Mouse (Mus musculus): Measurements from ENCODE around the gene Pxn. TPM values are rescaled to one million over a fixed set of nuclear protein-coding genes. Genes with fewer than 3 reads are reported as not detected.

The Pxn gene
- total RNA-seq, 1 experiment: 29.4 TPM

DNA sequence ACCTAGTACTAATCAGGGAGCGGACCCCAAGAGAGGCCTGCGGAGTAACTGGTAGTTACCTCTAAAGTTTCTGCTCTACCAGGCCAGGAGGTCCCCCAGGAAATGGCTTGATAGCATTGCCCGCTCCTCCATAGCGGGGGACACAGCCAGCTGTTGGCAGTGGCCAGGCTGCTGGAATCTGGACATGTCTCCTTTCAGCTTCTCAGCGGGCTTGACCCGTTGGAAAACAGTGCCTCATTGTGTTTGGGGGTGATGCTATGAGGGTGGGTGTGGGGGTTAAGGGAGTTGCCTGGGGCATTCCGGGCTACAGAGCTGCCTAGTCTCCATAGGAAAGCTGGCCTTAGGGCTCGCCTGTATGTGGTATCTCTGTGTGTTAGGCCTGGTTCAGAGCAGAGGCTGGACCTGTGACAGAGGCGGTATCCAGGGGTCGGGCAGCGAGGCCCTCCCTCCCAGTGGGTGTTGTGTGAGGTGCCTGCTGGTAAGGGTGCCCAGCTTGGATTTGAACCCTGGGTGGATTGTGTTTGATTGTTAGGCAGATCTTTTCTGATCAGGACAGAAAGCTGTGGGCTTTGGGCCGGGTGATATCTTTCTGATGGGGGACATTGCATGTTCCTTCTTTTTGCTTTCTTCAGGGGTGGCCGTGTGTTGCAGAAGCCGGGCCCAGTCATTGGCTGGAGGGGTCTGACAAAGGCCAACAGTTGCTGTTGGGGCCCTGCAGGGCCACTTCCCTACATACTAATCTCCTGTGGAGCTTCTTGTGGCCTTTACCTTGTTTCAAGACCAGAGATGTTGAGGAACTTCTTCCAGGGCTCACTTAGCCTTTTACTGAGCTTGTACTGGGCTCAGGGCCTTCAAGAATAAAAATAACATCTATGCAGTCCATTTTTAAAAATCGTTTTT is 3.6 kb downstream of the Pxn start:
- Histone ChIP-seq H3K9me3 (ENCODE audit: control insufficient read depth, insufficient read depth, low read depth, low read length) (no peaks in the 10 kb centered on the region), H3K4me3 (ENCODE audit: insufficient read depth in 1 of 2, low read depth in 1 of 2, low read length in 2 of 2, poor library complexity in 1 of 2, severe bottlenecking in 1 of 2) (peak overlapping the region; percentile 5 to 22; a peak in 3 of 4 replicates), H3K36me3 (ENCODE audit: control insufficient read depth, insufficient read depth, low read length, poor library complexity, severe bottlenecking) (no peaks in the 10 kb centered on the region), H3K9ac (ENCODE audit: insufficient read depth, low read depth, low read length, poor library complexity, severe bottlenecking) (peak overlapping the region; percentile 15), H3K4me1 (ENCODE audit: control insufficient read depth in 2 of 2, insufficient read depth in 2 of 2, low read length in 2 of 2, poor library complexity in 1 of 2) (peaks cover 11 to 26% of the 10 kb centered on the region in 2 experiments), H3K27ac (ENCODE audit: insufficient read depth, low read depth, low read length, poor library complexity, severe bottlenecking) (no peak overlapping the region)
- DNase-seq (ENCODE audit: low read depth, low spot score): no peak
- TF ChIP-seq ZC3H11A (IDR thresholded peaks at IDR 0.05; ENCODE audit: borderline replicate concordance, low read depth, low read length) (no peak), ZNF384 (IDR thresholded peaks at IDR 0.05; ENCODE audit: low read depth, low read length) (no peak), CHD2 (IDR thresholded peaks at IDR 0.05; ENCODE audit: low read depth, low read length) (no peak), HCFC1 (IDR thresholded peaks at IDR 0.05; ENCODE audit: borderline replicate concordance, insufficient read depth, low read length) (no peak), MAFK (IDR thresholded peaks at IDR 0.05; ENCODE audit: insufficient read depth, low read depth, low read length) (no peak)
- in situ Hi-C loops (cut with MboI; ENCODE audit: low sequenced_read_pairs in 2 of 2, unreplicated experiment in 2 of 2): no loop called here

DNA sequence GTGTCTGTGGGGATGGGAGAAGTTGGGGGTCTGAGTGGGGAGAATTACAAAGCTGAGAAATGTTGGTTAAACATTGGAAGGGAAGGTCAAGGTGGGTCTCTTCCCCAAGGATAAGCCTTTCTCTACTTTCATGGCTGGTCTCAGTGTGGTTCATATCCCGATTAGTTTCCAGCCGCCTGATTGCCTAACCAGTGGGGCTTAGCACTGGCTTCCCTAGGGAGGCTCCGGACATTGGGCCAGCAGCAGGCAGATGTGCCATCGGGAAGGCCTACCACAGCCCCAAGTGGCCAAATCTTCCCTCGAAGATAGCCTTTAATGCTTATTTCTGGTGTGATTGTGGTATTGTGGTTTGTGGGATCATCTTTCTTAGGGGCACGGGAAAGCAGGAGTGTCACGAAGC is 5.9 kb downstream of the Pxn start:
- in situ Hi-C loops (cut with MboI; ENCODE audit: low sequenced_read_pairs in 2 of 2, unreplicated experiment in 2 of 2): no loop called here
- no peak overlapping the region for H3K9ac ChIP-seq (ENCODE audit: insufficient read depth, low read depth, low read length, poor library complexity, severe bottlenecking)
- no peak overlapping the region for H3K4me3 ChIP-seq (ENCODE audit: insufficient read depth in 1 of 2, low read depth in 1 of 2, low read length in 2 of 2, poor library complexity in 1 of 2, severe bottlenecking in 1 of 2)
- H3K36me3 ChIP-seq (ENCODE audit: control insufficient read depth, insufficient read depth, low read length, poor library complexity, severe bottlenecking): no peaks in the 10 kb centered on the region
- no peak overlapping the region for H3K27ac ChIP-seq (ENCODE audit: insufficient read depth, low read depth, low read length, poor library complexity, severe bottlenecking)
- TF ChIP-seq ZNF384 (IDR thresholded peaks at IDR 0.05; ENCODE audit: low read depth, low read length) (no peak), CHD2 (IDR thresholded peaks at IDR 0.05; ENCODE audit: low read depth, low read length) (no peak), ZC3H11A (IDR thresholded peaks at IDR 0.05; ENCODE audit: borderline replicate concordance, low read depth, low read length) (no peak), MAFK (IDR thresholded peaks at IDR 0.05; ENCODE audit: insufficient read depth, low read depth, low read length) (no peak), HCFC1 (IDR thresholded peaks at IDR 0.05; ENCODE audit: borderline replicate concordance, insufficient read depth, low read length) (no peak)
- no peak for DNase-seq (ENCODE audit: low read depth, low spot score)
- no peaks in the 10 kb centered on the region for H3K9me3 ChIP-seq (ENCODE audit: control insufficient read depth, insufficient read depth, low read depth, low read length)
- peaks cover 14 to 23% of the 10 kb centered on the region in 2 experiments for H3K4me1 ChIP-seq (ENCODE audit: control insufficient read depth in 2 of 2, insufficient read depth in 2 of 2, low read length in 2 of 2, poor library complexity in 1 of 2)

DNA sequence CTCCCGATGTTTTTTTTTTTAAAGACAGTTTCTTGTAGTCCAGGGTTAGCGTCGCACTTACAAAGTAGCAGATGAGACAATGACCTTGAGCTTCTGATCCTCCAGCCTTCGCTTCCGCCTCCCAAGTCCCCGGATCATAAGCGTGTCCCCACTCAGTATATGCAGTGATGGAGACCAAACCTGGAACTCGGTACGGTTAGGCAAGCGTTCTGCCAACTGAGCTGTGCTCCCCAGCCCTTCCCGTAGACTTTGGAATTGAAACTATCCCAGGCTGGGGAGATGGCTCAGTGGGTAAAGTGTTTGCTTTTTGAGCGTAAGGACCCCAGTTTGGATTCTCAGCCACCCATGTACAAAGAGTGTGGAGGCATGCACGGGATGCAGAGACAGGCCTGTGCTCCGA is 6.8 kb downstream of the Pxn start:
- Histone ChIP-seq H3K9me3 (ENCODE audit: control insufficient read depth, insufficient read depth, low read depth, low read length) (no peaks in the 10 kb centered on the region), H3K36me3 (ENCODE audit: control insufficient read depth, insufficient read depth, low read length, poor library complexity, severe bottlenecking) (no peaks in the 10 kb centered on the region; the same call in 1 of the 2 replicates), H3K9ac (ENCODE audit: insufficient read depth, low read depth, low read length, poor library complexity, severe bottlenecking) (no peak overlapping the region), H3K4me3 (ENCODE audit: insufficient read depth in 1 of 2, low read depth in 1 of 2, low read length in 2 of 2, poor library complexity in 1 of 2, severe bottlenecking in 1 of 2) (no peak overlapping the region), H3K4me1 (ENCODE audit: control insufficient read depth in 2 of 2, insufficient read depth in 2 of 2, low read length in 2 of 2, poor library complexity in 1 of 2) (peaks cover 14 to 21% of the 10 kb centered on the region in 2 experiments), H3K27ac (ENCODE audit: insufficient read depth, low read depth, low read length, poor library complexity, severe bottlenecking) (no peak overlapping the region)
- TF ChIP-seq MAFK (IDR thresholded peaks at IDR 0.05; ENCODE audit: insufficient read depth, low read depth, low read length) (no peak), HCFC1 (IDR thresholded peaks at IDR 0.05; ENCODE audit: borderline replicate concordance, insufficient read depth, low read length) (no peak), ZC3H11A (IDR thresholded peaks at IDR 0.05; ENCODE audit: borderline replicate concordance, low read depth, low read length) (no peak), CHD2 (IDR thresholded peaks at IDR 0.05; ENCODE audit: low read depth, low read length) (no peak), ZNF384 (IDR thresholded peaks at IDR 0.05; ENCODE audit: low read depth, low read length) (no peak)
- DNase-seq (ENCODE audit: low read depth, low spot score): no peak
- in situ Hi-C loops (cut with MboI; ENCODE audit: low sequenced_read_pairs in 2 of 2, unreplicated experiment in 2 of 2): no loop called here

DNA sequence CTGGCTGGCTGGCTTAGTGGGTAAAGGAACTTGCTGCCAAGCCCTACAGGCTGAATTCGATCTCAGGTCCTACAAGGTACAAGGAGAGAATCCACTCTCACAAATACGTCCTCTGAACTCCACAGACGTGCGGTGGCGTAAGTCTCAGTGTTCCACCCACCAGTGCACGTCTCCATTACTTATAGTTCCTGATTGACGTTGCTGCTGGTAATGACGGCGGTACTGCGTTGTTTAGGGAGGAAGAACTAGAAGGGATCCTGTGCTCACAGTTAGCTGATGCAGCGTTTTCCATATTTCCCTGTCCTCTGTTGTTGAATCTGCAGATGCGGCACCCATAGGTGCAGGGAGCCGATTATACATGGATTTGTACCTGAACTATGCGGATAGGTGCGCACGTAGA is 7.2 kb downstream of the Pxn start:
- no peak for TF ChIP-seq MAFK (IDR thresholded peaks at IDR 0.05; ENCODE audit: insufficient read depth, low read depth, low read length)
- no peak for TF ChIP-seq HCFC1 (IDR thresholded peaks at IDR 0.05; ENCODE audit: borderline replicate concordance, insufficient read depth, low read length)
- no peak for TF ChIP-seq ZC3H11A (IDR thresholded peaks at IDR 0.05; ENCODE audit: borderline replicate concordance, low read depth, low read length)
- no peak for TF ChIP-seq CHD2 (IDR thresholded peaks at IDR 0.05; ENCODE audit: low read depth, low read length)
- no peak for TF ChIP-seq ZNF384 (IDR thresholded peaks at IDR 0.05; ENCODE audit: low read depth, low read length)
- no peak overlapping the region for H3K4me3 ChIP-seq (ENCODE audit: insufficient read depth in 1 of 2, low read depth in 1 of 2, low read length in 2 of 2, poor library complexity in 1 of 2, severe bottlenecking in 1 of 2)
- no peaks in the 10 kb centered on the region for H3K9me3 ChIP-seq (ENCODE audit: control insufficient read depth, insufficient read depth, low read depth, low read length)
- in situ Hi-C loops (cut with MboI; ENCODE audit: low sequenced_read_pairs in 2 of 2, unreplicated experiment in 2 of 2): no loop called here
- peaks cover 13 to 19% of the 10 kb centered on the region in 2 experiments for H3K4me1 ChIP-seq (ENCODE audit: control insufficient read depth in 2 of 2, insufficient read depth in 2 of 2, low read length in 2 of 2, poor library complexity in 1 of 2)
- H3K9ac ChIP-seq (ENCODE audit: insufficient read depth, low read depth, low read length, poor library complexity, severe bottlenecking): no peak overlapping the region
- no peaks in the 10 kb centered on the region; the same call in 1 of the 2 replicates for H3K36me3 ChIP-seq (ENCODE audit: control insufficient read depth, insufficient read depth, low read length, poor library complexity, severe bottlenecking)
- no peak for DNase-seq (ENCODE audit: low read depth, low spot score)
- no peak overlapping the region for H3K27ac ChIP-seq (ENCODE audit: insufficient read depth, low read depth, low read length, poor library complexity, severe bottlenecking)
